Mouse (Mus musculus): Measurements from ENCODE around the gene Pctp. TPM values are rescaled to one million over a fixed set of nuclear protein-coding genes. Genes with fewer than 3 reads are reported as not detected.

The Pctp gene
- total RNA-seq, 2 experiments from 2014 or later: 3.5 to 4.2 TPM

- DNase-seq: no peak
- intact Hi-C loops (cut with DNase I): no loop called here
These were observed 23.5 kb downstream of the Pctp start for GRCm38 (mm10) chr11:89978914-89979818.

- peak; percentile 31 to 41 for DNase-seq
- intact Hi-C loops (cut with DNase I): no loop called here
These were observed 24.3 kb downstream of the Pctp start for GRCm38 (mm10) chr11:89978353-89978831.

DNA sequence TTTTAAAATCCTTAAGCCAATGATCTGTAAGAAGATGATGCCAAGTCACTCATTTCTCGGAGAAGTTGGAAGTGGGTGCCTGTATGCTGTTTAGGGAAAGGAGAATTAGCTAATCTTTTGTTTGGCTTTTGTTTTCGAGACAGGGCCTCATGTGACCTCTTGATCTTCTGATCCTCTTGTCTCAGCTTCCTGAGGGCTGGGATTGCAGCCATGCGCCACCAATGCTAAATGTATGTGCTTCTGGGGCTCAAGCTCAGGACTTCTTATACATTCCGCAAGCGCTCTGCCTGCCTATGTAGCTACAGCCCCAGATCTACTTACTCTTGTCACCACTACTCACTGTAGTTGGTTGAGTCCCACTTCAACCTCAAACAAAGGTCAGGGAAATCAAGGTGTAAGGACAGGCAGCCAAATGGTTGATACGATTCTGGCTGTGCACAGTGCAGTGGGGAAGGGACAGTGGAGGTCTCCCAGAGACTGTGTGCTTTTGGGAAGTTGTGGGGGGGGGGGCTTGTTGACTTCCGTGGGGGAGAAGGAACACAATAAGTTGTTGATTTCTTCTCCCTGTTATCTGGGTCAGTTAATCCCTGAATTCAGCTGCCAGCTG is 24.8 kb downstream of the Pctp start:
- intact Hi-C loops (cut with DNase I): no loop called here

GRCm38 (mm10) chr11:89976361-89976760 is 26.3 kb downstream of the Pctp start:
- no peak for DNase-seq
- intact Hi-C loops (cut with DNase I): no loop called here

More for the DNA sequence above, 24.8 kb downstream of the Pctp start:
- DNase-seq: peak in 1 of 2 experiments; percentile 9

GRCm38 (mm10) chr11:89971296-89971695 is 31.4 kb downstream of the Pctp start:
- no peak for DNase-seq
- intact Hi-C loops (cut with DNase I): no loop called here

DNA sequence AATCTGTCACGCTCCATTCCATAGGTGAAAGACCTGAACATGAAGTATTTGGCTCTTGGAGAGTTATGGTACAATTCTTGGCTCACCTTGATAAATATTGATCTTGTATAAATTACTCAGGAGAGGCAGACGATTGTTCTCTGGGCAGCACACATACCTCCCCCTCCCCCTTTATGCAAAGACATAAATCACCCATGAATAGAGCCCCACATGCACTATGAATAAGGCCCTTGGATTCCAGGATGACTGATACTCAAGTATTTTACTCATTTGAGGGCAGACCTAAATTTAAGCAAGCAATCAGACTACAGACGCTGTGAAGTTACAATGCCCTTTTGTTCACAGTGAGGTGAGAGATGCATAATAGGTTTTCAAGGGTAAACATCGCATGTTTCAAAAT is 32.0 kb downstream of the Pctp start:
- DNase-seq: no peak
- intact Hi-C loops (cut with DNase I): no loop called here

DNA sequence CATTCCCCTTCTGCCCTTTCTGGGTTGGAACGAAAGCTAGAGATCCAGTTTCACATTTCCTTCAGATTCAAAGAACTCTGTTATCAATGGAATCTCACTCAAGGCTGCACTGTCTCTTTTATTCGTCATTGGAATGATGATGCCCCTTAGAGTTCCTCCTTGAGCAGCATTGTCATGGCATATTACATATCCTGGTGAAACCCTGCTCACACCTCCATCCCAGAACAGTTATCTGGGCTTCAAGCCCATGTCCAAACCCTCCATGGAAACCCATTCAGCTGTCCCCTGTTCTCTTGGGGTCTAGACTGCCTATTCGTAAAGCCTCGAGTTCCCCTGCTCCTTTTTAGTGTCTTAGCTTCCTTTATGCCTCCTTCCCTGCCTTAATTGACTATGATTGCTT is 33.6 kb downstream of the Pctp start:
- no peak for DNase-seq
- intact Hi-C loops (cut with DNase I): no loop called here

GRCm38 (mm10) chr11:89950691-89951270 is 51.9 kb downstream of the Pctp start:
- DNase-seq: no peak
- intact Hi-C loops (cut with DNase I): no loop called here

- intact Hi-C loops (cut with DNase I): no loop called here
- no peak for DNase-seq
These were observed 54.9 kb downstream of the Pctp start for GRCm38 (mm10) chr11:89947806-89948205.

- intact Hi-C loops (cut with DNase I): no loop called here
These were observed 57.5 kb downstream of the Pctp start for GRCm38 (mm10) chr11:89945159-89945558.

GRCm38 (mm10) chr11:89937241-89937640 is 65.5 kb downstream of the Pctp start:
- DNase-seq: no peak
- intact Hi-C loops (cut with DNase I): loop anchor here (1.0 kb wide), 1 partner anchor 233 kb away; no protein-coding TSS in a partner anchor

More at GRCm38 (mm10) chr11:89945159-89945558, 57.5 kb downstream of the Pctp start:
- DNase-seq: no peak

Other genes starting within 250 kb of the Pctp start
- not detected for gene Ankfn1, start 225.2 kb downstream of the Pctp start, total RNA-seq (2021)
- 10 to 100 TPM; 13.2 to 22.4 TPM for gene Tmem100, start 27.5 kb upstream of the Pctp start, total RNA-seq (2021)
- gene Gm45716, start 184.8 kb upstream of the Pctp start, total RNA-seq (2021): 1 to 10 TPM; 8.6 to 9.6 TPM
- 10 to 100 TPM; 21.8 to 38.8 TPM for gene Mmd, start 246.6 kb upstream of the Pctp start, total RNA-seq (2021)

Data from heart, postnatal 36 days (tissue).